Mouse (Mus musculus) forebrain, embryonic 16.5 days (tissue): ENCODE data around the gene Ddx47. TPM values are rescaled to one million over a fixed set of nuclear protein-coding genes. Genes with fewer than 3 reads are reported as not detected.

Experiments
- ATAC-seq: fragments of 200-750 bp; cut with Nextera tagmentation; 2 replicates; pipeline ENCODE4 v1.8.0; 2017; ENCODE audit warnings: mild to moderate bottlenecking, moderate library complexity
- H3K27ac ChIP-seq: fragments of 300-500 bp; sonication (generic); 2 replicates; pipeline ENCODE4 v1.5.1; 2014; ENCODE audit warnings: low read length, control low read depth
- H3K27me3 ChIP-seq: fragments of 300-500 bp; sonication (generic); replicated peaks from 2 replicates; pipeline ENCODE4 v1.6.1; 2014; ENCODE audit warnings: low read length; ENCODE audit not compliant: control insufficient read depth, insufficient read depth
- H3K36me3 ChIP-seq: fragments of 300-500 bp; sonication (generic); 2 replicates; pipeline ENCODE4 v1.6.1; 2014; ENCODE audit not compliant: control insufficient read depth, insufficient read depth
- H3K4me1 ChIP-seq: fragments of 300-500 bp; sonication (generic); replicated peaks from 2 replicates; pipeline ENCODE4 v1.6.1; 2014; ENCODE audit warnings: low read length; ENCODE audit not compliant: control insufficient read depth, insufficient read depth
- H3K4me2 ChIP-seq: fragments of 300-500 bp; sonication (generic); 2 replicates; pipeline ENCODE4 v1.6.1; 2014; ENCODE audit warnings: mild to moderate bottlenecking, low read length, control low read depth
- H3K4me3 ChIP-seq: fragments of 300-500 bp; sonication (generic); replicated peaks from 2 replicates; pipeline ENCODE4 v1.5.1; 2014; ENCODE audit warnings: mild to moderate bottlenecking, low read length, control low read depth
- H3K9ac ChIP-seq: fragments of 300-500 bp; sonication (generic); replicated peaks from 2 replicates; pipeline ENCODE4 v1.6.1; 2014; ENCODE audit warnings: low read depth, low read length, control low read depth
- H3K9me3 ChIP-seq: fragments of 300-500 bp; sonication (generic); 2 replicates; pipeline ENCODE4 v1.6.1; 2016; ENCODE audit warnings: low read length; ENCODE audit not compliant: control insufficient read depth
- WGBS: fragments of 180-500 bp; shearing (Covaris S2); extraction: QIAGEN DNeasy Blood & Tissue Kit; methylation state at CpG from one replicate; pipeline ENCODE4 v1.1.7; 2014; 5-methylcytosine and 5-hydroxymethylcytosine counted together
- polyA plus RNA-seq: library from polyadenylated mRNA; unstranded; fragments of >200 nt; fragmentation: Nextera tagmentation; extraction: Ambion mirVana; gene quantifications from 2 replicates; pipeline ENCODE4 v1.2.1, GENCODE M21; 2015

Gene Ddx47
- polyA plus RNA-seq = 90.4 and 96.9 TPM in 2 replicates

GRCm38 (mm10) chr6:135011048-135011733 is at the start of gene Ddx47:
Gene Ddx47 (plus strand): TSS chr6:135011612.
- H3K4me2 ChIP-seq = peak within 1 kb of the TSS; percentile 79
- H3K36me3 ChIP-seq = peaks cover 10% of the 10 kb centered on the region; the same call in 1 of the 2 replicates
- H3K9ac ChIP-seq = peak within 1 kb of the TSS; percentile 66
- H3K27me3 ChIP-seq = no peaks in the 10 kb centered on the region
- 3% methylated on average over 19 of the region's 19 CpGs for WGBS
- H3K27ac ChIP-seq = no peak within 1 kb of the TSS
- peaks cover 7% of the 10 kb centered on the region for H3K4me1 ChIP-seq
- no peaks in the 10 kb centered on the region for H3K9me3 ChIP-seq
- peak; percentile 97 for ATAC-seq
- peak within 1 kb of the TSS; percentile 59 for H3K4me3 ChIP-seq

DNA sequence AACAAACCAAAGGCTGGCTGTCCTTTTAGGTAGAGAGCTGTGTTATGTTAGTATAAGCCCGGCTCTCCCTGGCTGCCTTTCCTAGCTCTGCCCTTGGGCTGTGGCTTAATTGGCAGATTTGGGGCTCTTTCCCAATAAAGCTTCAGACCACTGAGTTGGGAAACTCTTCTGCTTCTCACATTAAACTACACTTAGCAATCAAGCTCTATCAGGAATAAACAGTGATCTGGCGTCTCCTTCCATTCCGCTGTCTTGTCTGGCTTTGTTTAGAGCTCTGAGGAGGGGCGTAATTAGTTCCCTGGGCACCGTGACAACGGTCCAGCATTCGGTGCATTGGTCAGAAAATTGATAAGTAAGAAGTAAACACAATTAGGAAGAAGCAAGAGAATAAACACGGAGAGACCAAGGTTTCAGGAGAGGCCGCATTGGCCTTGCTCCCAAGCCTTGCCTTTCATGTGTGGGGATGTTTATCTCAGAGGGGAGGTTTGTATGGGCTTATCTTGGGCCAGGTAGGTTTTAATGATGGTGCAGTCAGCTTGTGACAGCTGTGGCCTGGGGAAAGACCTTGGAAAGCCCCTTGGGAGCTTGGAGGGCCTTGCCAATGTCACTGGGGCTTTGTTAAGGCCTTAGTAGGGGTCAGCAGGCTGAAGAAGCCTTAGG is 49.4 kb upstream of the Ddx47 start:
- H3K9ac ChIP-seq = no peak overlapping the region
- no peaks in the 10 kb centered on the region for H3K27me3 ChIP-seq
- H3K27ac ChIP-seq = peak overlapping the region; percentile 29
- no peak overlapping the region for H3K4me2 ChIP-seq
- peaks cover 12% of the 10 kb centered on the region for H3K4me1 ChIP-seq
- no peaks in the 10 kb centered on the region for H3K36me3 ChIP-seq
- no peaks in the 10 kb centered on the region for H3K9me3 ChIP-seq
- peak; percentile 53 for ATAC-seq
- H3K4me3 ChIP-seq = no peak overlapping the region
- WGBS = 24% methylated on average over 9 of the region's 9 CpGs

GRCm38 (mm10) chr6:134962518-134962893 is 48.9 kb upstream of the Ddx47 start:
- H3K9me3 ChIP-seq = no peaks in the 10 kb centered on the region
- no peak overlapping the region for H3K4me3 ChIP-seq
- no peaks in the 10 kb centered on the region for H3K27me3 ChIP-seq
- H3K4me1 ChIP-seq = peaks cover 12% of the 10 kb centered on the region
- H3K9ac ChIP-seq = no peak overlapping the region
- 32% methylated on average over 5 of the region's 5 CpGs for WGBS
- ATAC-seq = peak; percentile 75
- no peaks in the 10 kb centered on the region for H3K36me3 ChIP-seq
- no peak overlapping the region for H3K4me2 ChIP-seq
- peak overlapping the region; percentile 29 for H3K27ac ChIP-seq

- H3K9ac ChIP-seq = no peak overlapping the region
- ATAC-seq = no peak
- H3K36me3 ChIP-seq = no peaks in the 10 kb centered on the region
- no peak overlapping the region for H3K4me3 ChIP-seq
- H3K27me3 ChIP-seq = no peaks in the 10 kb centered on the region
- H3K4me2 ChIP-seq = no peak overlapping the region
- 44% methylated on average over 2 of the region's 2 CpGs for WGBS
- H3K4me1 ChIP-seq = peaks cover 12% of the 10 kb centered on the region
- H3K9me3 ChIP-seq = no peaks in the 10 kb centered on the region
- no peak overlapping the region for H3K27ac ChIP-seq
These were observed 47.5 kb upstream of the Ddx47 start for GRCm38 (mm10) chr6:134963910-134964309.

DNA sequence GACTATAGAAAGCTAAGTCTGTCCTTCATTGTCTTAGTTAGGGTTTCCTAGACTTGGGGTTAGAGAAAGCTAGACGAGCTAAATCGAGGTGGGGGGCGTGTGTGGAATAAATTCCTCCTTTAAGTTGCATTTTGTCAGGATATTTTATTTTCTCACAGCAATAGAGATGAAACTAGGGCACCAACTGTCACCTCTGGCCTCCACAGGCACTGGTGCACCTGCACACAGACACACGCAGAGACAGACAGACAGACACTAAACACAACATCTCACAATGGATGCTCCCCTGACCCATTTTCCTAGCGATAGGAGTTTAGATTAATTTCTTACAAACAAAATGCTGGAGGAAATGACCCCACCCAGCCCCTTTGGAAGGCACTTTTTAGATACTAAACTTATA is 44.7 kb upstream of the Ddx47 start:
- no peak overlapping the region for H3K27ac ChIP-seq
- no peak overlapping the region for H3K4me3 ChIP-seq
- no peak for ATAC-seq
- H3K9ac ChIP-seq = no peak overlapping the region
- H3K9me3 ChIP-seq = no peaks in the 10 kb centered on the region
- H3K4me2 ChIP-seq = no peak overlapping the region
- WGBS = 84% methylated on average over 5 of the region's 5 CpGs
- H3K36me3 ChIP-seq = no peaks in the 10 kb centered on the region
- H3K27me3 ChIP-seq = no peaks in the 10 kb centered on the region
- H3K4me1 ChIP-seq = 0 out of 2 replicates have a peak, but pooled peaks cover 4% of the 10 kb centered on the region

DNA sequence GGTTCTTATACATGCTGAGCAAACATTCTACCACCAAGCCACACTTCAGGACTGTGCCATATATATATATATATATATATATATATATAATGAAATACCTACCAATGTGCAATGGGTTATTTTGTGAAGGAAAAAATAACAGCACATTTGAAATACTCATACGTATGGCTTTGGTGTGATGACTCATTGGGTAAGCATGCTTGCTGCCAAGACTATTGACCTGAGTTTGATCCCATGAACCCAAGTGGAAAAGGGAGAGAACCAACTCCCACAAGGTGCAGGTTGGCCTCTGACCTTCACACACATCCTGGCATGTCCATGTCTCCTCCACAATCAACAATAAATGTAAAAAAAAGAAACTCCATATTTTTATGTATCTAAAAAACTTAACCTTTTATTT is 43.1 kb upstream of the Ddx47 start:
- Histone ChIP-seq H3K9me3 (no peaks in the 10 kb centered on the region), H3K27me3 (no peaks in the 10 kb centered on the region), H3K9ac (no peak overlapping the region), H3K36me3 (no peaks in the 10 kb centered on the region), H3K4me2 (no peak overlapping the region), H3K4me3 (no peak overlapping the region), H3K4me1 (no peaks in the 10 kb centered on the region), H3K27ac (no peak overlapping the region)
- no peak for ATAC-seq
- 89% methylated on average over 1 of the region's 1 CpGs for WGBS

DNA sequence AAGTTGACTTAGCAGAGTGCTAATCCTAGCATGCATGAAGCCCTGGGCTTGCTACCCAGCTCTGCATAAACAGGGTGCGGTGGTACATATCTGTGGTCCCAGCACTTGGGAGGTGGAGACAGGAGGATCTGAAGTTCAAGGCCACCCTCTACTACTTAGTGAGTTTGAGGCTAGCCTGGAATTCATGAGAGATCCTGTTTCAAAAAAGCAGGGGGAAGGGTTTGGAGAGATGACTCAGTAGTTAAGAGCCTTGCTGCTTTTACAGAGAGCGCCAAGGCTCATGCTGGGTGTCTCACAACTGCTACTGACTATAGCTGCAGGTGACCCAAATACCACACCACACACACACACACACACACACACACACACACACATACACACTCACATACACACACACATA is 41.9 kb upstream of the Ddx47 start:
- WGBS = 97% methylated on average over 2 of the region's 2 CpGs
- H3K36me3 ChIP-seq = no peaks in the 10 kb centered on the region
- no peak for ATAC-seq

DNA sequence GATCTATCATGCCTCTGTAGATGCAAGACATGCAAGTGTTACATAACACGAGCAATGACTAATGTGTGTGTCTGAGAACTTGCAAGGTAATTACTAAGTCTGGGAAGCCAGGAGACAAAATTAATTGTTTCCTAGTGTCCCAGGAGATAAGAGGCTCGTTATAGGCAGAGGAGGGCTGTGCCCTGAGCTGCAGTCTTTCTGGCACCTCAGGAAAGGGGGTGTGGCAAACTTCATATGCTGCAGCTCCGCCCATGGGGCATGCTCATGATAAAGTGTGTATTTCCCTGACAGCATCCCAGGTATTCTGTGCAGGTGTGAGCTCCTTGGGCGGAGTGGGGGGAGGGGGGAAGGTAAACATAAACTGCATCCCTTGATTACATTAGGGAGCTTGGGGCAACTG is 39.3 kb upstream of the Ddx47 start:
- H3K4me2 ChIP-seq = no peak overlapping the region
- WGBS = 50% methylated on average over 4 of the region's 4 CpGs
- H3K36me3 ChIP-seq = no peaks in the 10 kb centered on the region

More for the DNA sequence above, 41.9 kb upstream of the Ddx47 start:
- Histone ChIP-seq H3K9ac (no peak overlapping the region), H3K4me3 (no peak overlapping the region), H3K9me3 (no peaks in the 10 kb centered on the region), H3K27ac (no peak overlapping the region), H3K27me3 (no peaks in the 10 kb centered on the region), H3K4me2 (no peak overlapping the region), H3K4me1 (no peaks in the 10 kb centered on the region)

DNA sequence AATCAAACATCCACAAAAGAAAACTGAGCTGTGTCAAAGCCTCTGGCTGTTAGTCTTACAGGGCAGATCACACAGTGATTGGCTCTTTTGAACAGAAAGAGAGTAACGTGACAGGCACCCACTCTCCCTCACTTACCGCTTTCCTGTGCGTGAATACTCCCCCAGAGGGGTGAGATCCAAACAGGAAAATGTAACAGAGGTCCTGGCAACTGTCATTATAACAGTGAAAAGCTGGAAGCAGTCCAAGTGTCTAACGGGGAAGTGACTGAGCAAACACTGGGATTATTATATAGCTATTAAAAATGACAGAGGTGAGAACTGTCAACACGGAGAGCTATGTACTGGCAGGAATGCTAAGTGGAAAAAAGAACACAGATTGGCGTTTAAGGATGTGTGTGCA is 34.8 kb upstream of the Ddx47 start:
- H3K4me2 ChIP-seq = no peak overlapping the region
- ATAC-seq = peak; percentile 76
- no peaks in the 10 kb centered on the region for H3K36me3 ChIP-seq
- no peak overlapping the region for H3K27ac ChIP-seq
- 16% methylated on average over 6 of the region's 6 CpGs for WGBS
- no peaks in the 10 kb centered on the region for H3K9me3 ChIP-seq
- H3K4me1 ChIP-seq = peaks cover 5% of the 10 kb centered on the region
- no peaks in the 10 kb centered on the region for H3K27me3 ChIP-seq
- no peak overlapping the region for H3K9ac ChIP-seq
- no peak overlapping the region for H3K4me3 ChIP-seq

More for the DNA sequence above, 39.3 kb upstream of the Ddx47 start:
- H3K27ac ChIP-seq = no peak overlapping the region
- H3K27me3 ChIP-seq = no peaks in the 10 kb centered on the region
- H3K4me3 ChIP-seq = no peak overlapping the region
- no peaks in the 10 kb centered on the region for H3K4me1 ChIP-seq
- no peak overlapping the region for H3K9ac ChIP-seq
- ATAC-seq = no peak
- H3K9me3 ChIP-seq = no peaks in the 10 kb centered on the region
